Mouse (Mus musculus): ENCODE data around the gene Sobp. TPM values are rescaled to one million over a fixed set of nuclear protein-coding genes. Genes with fewer than 3 reads are reported as not detected.

Sobp gene
- polyA plus RNA-seq (2014; fragmentation: Illumina TruSeq; extraction: RNeasy Lipid Tissue Mini Kit (QIAGEN cat#74804); ENCODE audit: low read depth, low replicate concordance): 0.11 TPM

GRCm38 (mm10) chr10:43174326-43175155, at the start of gene Sobp, which contains the start of gene 9030612E09Rik:
Gene Sobp, minus strand, starts transcription at chr10:43174530.
Gene 9030612E09Rik, plus strand, starts transcription at chr10:43174704.

GRCm38 (mm10) chr10:43220910-43221625, 46.7 kb upstream of the Sobp start, which contains the start of gene Pdss2:
Gene Pdss2, plus strand, starts transcription at chr10:43221486.

Other genes with a start within 250 kb of the Sobp start
- not detected for gene 9030612E09Rik, start 174 bp upstream of the Sobp start, polyA plus RNA-seq (2014; fragmentation: Illumina TruSeq; extraction: RNeasy Lipid Tissue Mini Kit (QIAGEN cat#74804); ENCODE audit: low read depth, low replicate concordance)
- 13.3 TPM for gene Pdss2, start 47.0 kb upstream of the Sobp start, polyA plus RNA-seq (2014; fragmentation: Illumina TruSeq; extraction: RNeasy Lipid Tissue Mini Kit (QIAGEN cat#74804); ENCODE audit: low read depth, low replicate concordance)